Mouse (Mus musculus): Measurements from ENCODE around the gene Prom1.
"Not testable (repeated sequence)": the region's sequence is repeated elsewhere in the genome, so short reads cannot be mapped to it uniquely, and the experiment has no call there.

Prom1 gene

GRCm38 (mm10) chr5:44101231-44102110, at the start of gene Prom1:
Prom1 (minus strand) TSS chr5:44102032.
- peak; percentile 35; the same call in 1 of the 2 replicates for ATAC-seq (ENCODE audit: low TSS enrichment)

GRCm38 (mm10) chr5:44147732-44148131, 45.9 kb upstream of the Prom1 start:
- peak; percentile 89 for ATAC-seq (ENCODE audit: low TSS enrichment)

GRCm38 (mm10) chr5:44146437-44147332, 44.9 kb upstream of the Prom1 start:
- no peak for ATAC-seq (ENCODE audit: low TSS enrichment)

- no peak for ATAC-seq (ENCODE audit: low TSS enrichment)
Measured at GRCm38 (mm10) chr5:44143467-44144235, 41.8 kb upstream of the Prom1 start.

- ATAC-seq (ENCODE audit: low TSS enrichment) = no peak
Measured at GRCm38 (mm10) chr5:44127487-44127886, 25.7 kb upstream of the Prom1 start.

- not testable (repeated sequence) for ATAC-seq (ENCODE audit: low TSS enrichment)
Measured at GRCm38 (mm10) chr5:44126574-44126973, 24.7 kb upstream of the Prom1 start.

- ATAC-seq (ENCODE audit: low TSS enrichment) = no peak
Measured at GRCm38 (mm10) chr5:44121390-44121789, 19.6 kb upstream of the Prom1 start.

GRCm38 (mm10) chr5:44113138-44113537, 11.3 kb upstream of the Prom1 start:
- ATAC-seq (ENCODE audit: low TSS enrichment) = no peak

GRCm38 (mm10) chr5:44109121-44109520, 7.3 kb upstream of the Prom1 start:
- no peak for ATAC-seq (ENCODE audit: low TSS enrichment)

- ATAC-seq (ENCODE audit: low TSS enrichment) = no peak
Measured at GRCm38 (mm10) chr5:44108125-44108524, 6.3 kb upstream of the Prom1 start.

GRCm38 (mm10) chr5:44105192-44105591, 3.4 kb upstream of the Prom1 start:
- ATAC-seq (ENCODE audit: low TSS enrichment) = no peak

- ATAC-seq (ENCODE audit: low TSS enrichment) = no peak
Measured at GRCm38 (mm10) chr5:44104686-44105085, 2.9 kb upstream of the Prom1 start.

- ATAC-seq (ENCODE audit: low TSS enrichment) = no peak
Measured at GRCm38 (mm10) chr5:44104120-44104519, 2.3 kb upstream of the Prom1 start.

- ATAC-seq (ENCODE audit: low TSS enrichment) = no peak
Measured at GRCm38 (mm10) chr5:44103121-44103520, 1.3 kb upstream of the Prom1 start.

GRCm38 (mm10) chr5:44100544-44101230, 1.1 kb downstream of the Prom1 start:
- peak; percentile 62 for ATAC-seq (ENCODE audit: low TSS enrichment)

GRCm38 (mm10) chr5:44100187-44100543, 1.7 kb downstream of the Prom1 start:
- ATAC-seq (ENCODE audit: low TSS enrichment) = peak; percentile 26; the same call in 1 of the 2 replicates

- ATAC-seq (ENCODE audit: low TSS enrichment) = no peak
Measured at GRCm38 (mm10) chr5:44096996-44097395, 4.8 kb downstream of the Prom1 start.

- ATAC-seq (ENCODE audit: low TSS enrichment) = no peak
Measured at GRCm38 (mm10) chr5:44096106-44096505, 5.7 kb downstream of the Prom1 start.

GRCm38 (mm10) chr5:44095697-44096096, 6.1 kb downstream of the Prom1 start:
- ATAC-seq (ENCODE audit: low TSS enrichment) = no peak

GRCm38 (mm10) chr5:44087034-44087433, 14.8 kb downstream of the Prom1 start:
- peak; percentile 59 for ATAC-seq (ENCODE audit: low TSS enrichment)

GRCm38 (mm10) chr5:44085871-44086270, 16.0 kb downstream of the Prom1 start:
- no peak for ATAC-seq (ENCODE audit: low TSS enrichment)

Data from frontal cortex, adult (tissue).